Mouse (Mus musculus): ENCODE data around the gene Psen2. TPM values are rescaled to one million over a fixed set of nuclear protein-coding genes. Genes with fewer than 3 reads are reported as not detected.

Psen2 gene
- polyA plus RNA-seq, 1 experiment from 2014 or later = 7.3 TPM

Other genes starting within 250 kb of the Psen2 start
- 1.5 and 1.6 TPM in 2 replicates for gene Coq8a, start 63.8 kb downstream of the Psen2 start, polyA plus RNA-seq (2015; fragmentation: Nextera tagmentation; extraction: Ambion mirVana)
- gene Itpkb, start 67.0 kb upstream of the Psen2 start, polyA plus RNA-seq (2015; fragmentation: Nextera tagmentation; extraction: Ambion mirVana) = 2.3 and 2.5 TPM in 2 replicates
- 0.67 and 1.4 TPM in 2 replicates for gene Stum, start 220.1 kb upstream of the Psen2 start, polyA plus RNA-seq (2015; fragmentation: Nextera tagmentation; extraction: Ambion mirVana)